Mouse (Mus musculus) limb, embryonic 14.5 days (tissue): ENCODE results near the gene Gm20388. TPM values are rescaled to one million over a fixed set of nuclear protein-coding genes. Genes with fewer than 3 reads are reported as not detected.
"Not testable (repeated sequence)": the region's sequence is repeated elsewhere in the genome, so short reads cannot be mapped to it uniquely, and the experiment has no call there.

ENCODE experiments used
- ATAC-seq: fragments of 200-750 bp; cut with Nextera tagmentation; 2 replicates; pipeline ENCODE4 v1.8.0; 2017; ENCODE audit warnings: low read depth, moderate number of reproducible peaks, moderate TSS enrichment; ENCODE audit not compliant: low FRiP score
- DNase-seq: peaks from one replicate; pipeline ENCODE4 v3.0.0-alpha.2; 2015; ENCODE audit warnings: low spot score
- H3K27ac ChIP-seq: fragments of 300-500 bp; sonication (generic); replicated peaks from 2 replicates; pipeline ENCODE4 v1.5.1; 2014; ENCODE audit warnings: low read depth, mild to moderate bottlenecking, low read length, moderate library complexity, mixed read lengths
- H3K27me3 ChIP-seq: fragments of 300-500 bp; sonication (generic); 2 replicates; pipeline ENCODE4 v1.6.1; 2014; ENCODE audit warnings: low read length, mixed read lengths; ENCODE audit not compliant: control insufficient read depth, insufficient read depth
- H3K36me3 ChIP-seq: fragments of 300-500 bp; sonication (generic); 2 replicates; pipeline ENCODE4 v1.6.1; 2014; ENCODE audit warnings: mild to moderate bottlenecking, low read length, moderate library complexity, mixed read lengths; ENCODE audit not compliant: control insufficient read depth, insufficient read depth
- H3K4me1 ChIP-seq: fragments of 300-500 bp; sonication (generic); 2 replicates; pipeline ENCODE4 v1.6.1; 2014; ENCODE audit warnings: antibody characterized with exemption, low read length, mixed read lengths; ENCODE audit not compliant: control insufficient read depth, insufficient read depth
- H3K4me2 ChIP-seq: fragments of 300-500 bp; sonication (generic); replicated peaks from 2 replicates; pipeline ENCODE4 v1.6.1; 2014; ENCODE audit warnings: low read depth, mild to moderate bottlenecking, low read length, moderate library complexity; ENCODE audit not compliant: severe bottlenecking
- H3K4me3 ChIP-seq: fragments of 300-500 bp; sonication (generic); replicated peaks from 2 replicates; pipeline ENCODE4 v1.5.1; 2014; ENCODE audit warnings: low read length
- H3K9ac ChIP-seq: fragments of 300-500 bp; sonication (generic); 2 replicates; pipeline ENCODE4 v1.6.1; 2014; ENCODE audit warnings: mild to moderate bottlenecking, low read depth, low read length, moderate library complexity; ENCODE audit not compliant: severe bottlenecking
- H3K9me3 ChIP-seq: fragments of 300-500 bp; sonication (generic); 2 replicates; pipeline ENCODE4 v1.6.1; 2016; ENCODE audit warnings: low read length; ENCODE audit not compliant: control insufficient read depth
- POLR2A ChIP-seq: fragments of 200-500 bp; IDR thresholded peaks from 2 replicates; pipeline ENCODE4 v1.8.0; 2012; ENCODE audit warnings: inconsistent platforms, mild to moderate bottlenecking, moderate library complexity, borderline replicate concordance; ENCODE audit not compliant: insufficient read depth, insufficient read length; ENCODE audit errors: extremely low read depth
- WGBS: fragments of 180-500 bp; shearing (Covaris S2); extraction: QIAGEN DNeasy Blood & Tissue Kit; methylation state at CpG from one replicate; pipeline ENCODE4 v1.1.7; 2014; 5-methylcytosine and 5-hydroxymethylcytosine counted together
- polyA plus RNA-seq, 2 experiments: library from polyadenylated mRNA; depleted of rRNA in 1 of 2; stranded (reverse) in 1 of 2; unstranded in 1 of 2; fragments of >200 nt; fragmentation: Nextera tagmentation in 1 of 2; extraction: Ambion mirVana in 1 of 2; gene quantifications; 2 replicates each; pipeline versions ENCODE4 v1.2.1 to v1.2.3; 2012 to 2014

Gene Gm20388
- polyA plus RNA-seq, 2 experiments = 1.9 to 49.9 TPM

DNA sequence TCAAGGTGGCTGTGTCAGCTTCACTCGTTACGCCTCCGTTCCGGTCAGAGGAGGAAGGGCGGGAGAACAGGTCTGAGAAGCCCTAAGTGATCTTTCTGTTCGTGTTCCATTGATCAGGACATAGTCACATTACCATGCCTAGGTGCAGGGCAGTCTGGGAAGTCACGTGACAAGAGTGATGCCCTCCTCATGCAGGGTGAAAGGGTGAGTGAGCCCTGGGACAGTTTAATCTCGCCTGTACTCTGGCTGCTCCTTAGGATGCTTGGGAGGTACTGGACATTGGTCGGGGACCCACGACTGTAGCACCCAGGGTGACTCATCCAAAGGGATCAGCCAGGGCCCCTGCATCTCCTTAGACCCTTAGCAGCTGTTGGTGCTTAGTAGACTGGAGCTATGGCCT is 3535.3 kb downstream of the Gm20388 start:
- no peak for TF ChIP-seq POLR2A
- H3K36me3 ChIP-seq = peaks cover 15% of the 10 kb centered on the region; the same call in 1 of the 2 replicates
- H3K4me1 ChIP-seq = peaks cover 8% of the 10 kb centered on the region; the same call in 1 of the 2 replicates
- 88% methylated on average over 10 of the region's 10 CpGs for WGBS
- DNase-seq = no peak
- H3K4me3 ChIP-seq = no peak overlapping the region
- no peak overlapping the region for H3K27ac ChIP-seq
- no peaks in the 10 kb centered on the region for H3K9me3 ChIP-seq
- no peak overlapping the region for H3K4me2 ChIP-seq
- no peak overlapping the region for H3K9ac ChIP-seq
- no peaks in the 10 kb centered on the region for H3K27me3 ChIP-seq
- ATAC-seq = no peak

DNA sequence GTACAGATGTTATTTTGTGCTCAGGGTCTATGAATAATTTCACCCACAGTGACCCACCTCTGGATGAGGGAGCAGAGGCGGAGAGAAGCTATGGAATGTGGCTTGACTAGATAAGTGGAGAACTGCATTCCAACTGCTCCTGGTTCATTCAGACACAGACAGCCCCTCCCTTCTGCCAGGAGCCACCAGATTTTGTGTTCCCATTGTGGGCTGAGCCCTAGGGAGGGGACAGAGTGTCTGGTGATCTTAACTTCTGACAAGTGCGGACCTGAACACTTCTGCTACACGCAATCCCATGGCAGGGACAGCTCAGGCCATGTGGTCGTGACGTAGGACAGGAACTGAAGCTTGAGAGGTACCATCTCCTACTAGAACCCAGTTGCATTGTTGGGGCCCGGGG is 3536.2 kb downstream of the Gm20388 start:
- Histone ChIP-seq H3K4me2 (no peak overlapping the region), H3K4me1 (peaks cover 8% of the 10 kb centered on the region; the same call in 1 of the 2 replicates), H3K4me3 (no peak overlapping the region), H3K9ac (no peak overlapping the region), H3K36me3 (peaks cover 17% of the 10 kb centered on the region), H3K27ac (no peak overlapping the region), H3K27me3 (no peaks in the 10 kb centered on the region), H3K9me3 (no peaks in the 10 kb centered on the region)
- DNase-seq = no peak
- 88% methylated on average over 6 of the region's 6 CpGs for WGBS
- ATAC-seq = no peak
- TF ChIP-seq POLR2A = no peak

- no peak for TF ChIP-seq POLR2A
- DNase-seq (no peak), ATAC-seq (no peak)
- 84% methylated on average over 5 of the region's 5 CpGs for WGBS
- Histone ChIP-seq H3K36me3 (peaks cover 53% of the 10 kb centered on the region), H3K9me3 (no peaks in the 10 kb centered on the region), H3K27me3 (no peaks in the 10 kb centered on the region), H3K4me2 (no peak overlapping the region), H3K9ac (no peak overlapping the region), H3K4me3 (no peak overlapping the region), H3K27ac (no peak overlapping the region), H3K4me1 (no peaks in the 10 kb centered on the region)
Measured at GRCm38 (mm10) chr8:123450783-123451182, 3540.1 kb downstream of the Gm20388 start.

DNA sequence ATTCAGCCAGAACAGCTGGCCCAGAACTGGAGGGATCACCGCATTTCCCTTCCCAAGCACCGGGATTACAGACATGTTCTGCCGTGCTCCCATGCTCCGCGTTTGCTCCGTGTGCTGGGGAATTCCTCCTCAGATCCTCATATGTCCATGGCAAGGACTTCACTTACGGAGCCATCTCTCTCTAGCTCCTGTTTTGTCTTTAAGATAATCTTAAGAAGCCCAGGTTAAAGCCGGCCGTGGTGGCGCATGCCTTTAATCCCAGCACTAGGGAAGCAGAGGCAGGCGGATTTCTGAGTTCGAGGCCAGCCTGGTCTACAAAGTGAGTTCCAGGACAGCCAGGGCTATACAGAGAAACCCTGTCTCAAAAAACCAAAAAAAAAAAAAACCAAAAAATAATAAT is 3541.1 kb downstream of the Gm20388 start:
- H3K36me3 ChIP-seq = peaks cover 58% of the 10 kb centered on the region
- WGBS = 92% methylated on average over 12 of the region's 12 CpGs
- not testable (repeated sequence) for H3K27ac ChIP-seq, H3K4me3 ChIP-seq, H3K4me2 ChIP-seq, H3K9ac ChIP-seq, H3K4me1 ChIP-seq, H3K27me3 ChIP-seq, DNase-seq, H3K9me3 ChIP-seq, ATAC-seq

DNA sequence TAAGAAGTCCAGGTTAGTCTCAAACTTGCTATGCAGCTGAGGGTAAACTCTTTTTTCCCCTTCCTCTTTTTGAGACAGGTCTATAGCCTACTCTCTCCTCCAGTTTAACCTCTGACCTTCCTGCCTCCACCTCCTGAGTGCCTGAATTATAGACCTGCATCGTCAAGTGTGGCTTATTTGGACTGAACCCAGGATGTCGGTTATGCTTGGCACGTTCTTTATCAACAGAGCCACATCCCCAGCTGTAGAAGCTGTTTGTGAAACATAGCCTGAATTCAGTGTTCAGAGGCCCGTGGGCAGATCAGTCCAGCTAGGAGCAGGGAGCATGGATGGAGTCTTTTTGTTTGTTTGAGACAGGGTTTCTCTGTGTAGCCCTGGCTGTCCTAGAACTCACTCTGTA is 3541.5 kb downstream of the Gm20388 start:
- Histone ChIP-seq H3K36me3 (peaks cover 61% of the 10 kb centered on the region), H3K27me3 (no peaks in the 10 kb centered on the region)
- ATAC-seq = no peak

GRCm38 (mm10) chr8:123453291-123453690 is 3542.7 kb downstream of the Gm20388 start:
- Histone ChIP-seq H3K9ac (no peak overlapping the region), H3K27ac (no peak overlapping the region), H3K9me3 (no peaks in the 10 kb centered on the region), H3K4me3 (no peak overlapping the region), H3K27me3 (no peaks in the 10 kb centered on the region), H3K4me2 (no peak overlapping the region), H3K36me3 (peaks cover 73% of the 10 kb centered on the region), H3K4me1 (no peaks in the 10 kb centered on the region)
- TF ChIP-seq POLR2A = no peak
- DNase-seq (no peak), ATAC-seq (no peak)
- 67% methylated on average over 7 of the region's 7 CpGs for WGBS

More for the DNA sequence above, 3541.5 kb downstream of the Gm20388 start:
- DNase-seq = no peak
- Histone ChIP-seq H3K4me3 (no peak overlapping the region), H3K9me3 (no peaks in the 10 kb centered on the region), H3K4me2 (no peak overlapping the region), H3K9ac (no peak overlapping the region), H3K27ac (no peak overlapping the region), H3K4me1 (no peaks in the 10 kb centered on the region)
- TF ChIP-seq POLR2A = no peak
- 80% methylated on average over 4 of the region's 4 CpGs for WGBS
